Mouse (Mus musculus): ENCODE data around the gene Gm8947. TPM values are rescaled to one million over a fixed set of nuclear protein-coding genes. Genes with fewer than 3 reads are reported as not detected.
A peak's percentile ranks its signal among the peaks of the same experiment; 100 is the strongest.

Gene Gm8947
- polyA plus RNA-seq, 2 experiments: 0.92 to 1.2 TPM

- no peak overlapping the region for H3K4me3 ChIP-seq (ENCODE audit: insufficient read depth in 1 of 2, low read depth in 2 of 2, low read length in 2 of 2)
- no peak overlapping the region for H3K4me2 ChIP-seq (ENCODE audit: low read depth)
- TF ChIP-seq EP300 (IDR thresholded peaks at IDR 0.05; ENCODE audit: low read depth): no peak
- no peak for TF ChIP-seq CTCF (IDR thresholded peaks at IDR 0.05; ENCODE audit: low read depth)
- ATAC-seq (ENCODE audit: insufficient read depth) (no peak), DNase-seq (ENCODE audit: low read depth in 3 of 3, low spot score in 3 of 3) (no peak)
- peaks cover 9 to 24% of the 10 kb centered on the region in 2 experiments; a peak in 3 of 4 replicates for H3K4me1 ChIP-seq (replicated peaks; ENCODE audit: control insufficient read depth in 2 of 2, insufficient read depth in 2 of 2, low read length in 1 of 2)
- WGBS (ENCODE audit: insufficient replicate concordance): 21% methylated on average over 1 of the region's 1 CpGs
- no peaks in the 10 kb centered on the region for H3K36me3 ChIP-seq (replicated peaks; ENCODE audit: control insufficient read depth, insufficient read depth, low read depth)
- H3K9ac ChIP-seq (replicated peaks): no peak overlapping the region
- H3K27ac ChIP-seq: no peak overlapping the region
- H3K9me3 ChIP-seq (ENCODE audit: control insufficient read depth, low read length): no peaks in the 10 kb centered on the region
- H3K27me3 ChIP-seq (ENCODE audit: control insufficient read depth, insufficient read depth, low read length): no peaks in the 10 kb centered on the region
These were observed 23.8 kb downstream of the Gm8947 start for GRCm38 (mm10) chr1:151215985-151216384.

GRCm38 (mm10) chr1:151216417-151216816, 24.2 kb downstream of the Gm8947 start:
- DNase-seq (ENCODE audit: low read depth in 3 of 3, low spot score in 3 of 3) (peak in 1 of 3 experiments; percentile 11), ATAC-seq (ENCODE audit: insufficient read depth) (peak; percentile 54)
- Histone ChIP-seq H3K4me1 (replicated peaks; ENCODE audit: control insufficient read depth in 2 of 2, insufficient read depth in 2 of 2, low read length in 1 of 2) (peaks cover 9 to 23% of the 10 kb centered on the region in 2 experiments; a peak in 3 of 4 replicates), H3K27me3 (ENCODE audit: control insufficient read depth, insufficient read depth, low read length) (no peaks in the 10 kb centered on the region), H3K9ac (replicated peaks) (no peak overlapping the region), H3K4me2 (ENCODE audit: low read depth) (no peak overlapping the region), H3K9me3 (ENCODE audit: control insufficient read depth, low read length) (no peaks in the 10 kb centered on the region), H3K36me3 (replicated peaks; ENCODE audit: control insufficient read depth, insufficient read depth, low read depth) (no peaks in the 10 kb centered on the region), H3K4me3 (ENCODE audit: insufficient read depth in 1 of 2, low read depth in 2 of 2, low read length in 2 of 2) (no peak overlapping the region), H3K27ac (no peak overlapping the region)
- TF ChIP-seq CTCF (IDR thresholded peaks at IDR 0.05; ENCODE audit: low read depth) (no peak), EP300 (IDR thresholded peaks at IDR 0.05; ENCODE audit: low read depth) (no peak)
- 32% methylated on average over 3 of the region's 3 CpGs for WGBS (ENCODE audit: insufficient replicate concordance)

GRCm38 (mm10) chr1:151219045-151219444, 26.9 kb downstream of the Gm8947 start:
- 78% methylated on average over 5 of the region's 5 CpGs for WGBS (ENCODE audit: insufficient replicate concordance)
- Histone ChIP-seq H3K9ac (replicated peaks) (no peak overlapping the region), H3K27me3 (ENCODE audit: control insufficient read depth, insufficient read depth, low read length) (no peaks in the 10 kb centered on the region), H3K4me1 (replicated peaks; ENCODE audit: control insufficient read depth in 2 of 2, insufficient read depth in 2 of 2, low read length in 1 of 2) (peaks cover 4 to 19% of the 10 kb centered on the region in 2 experiments; a peak in 3 of 4 replicates), H3K36me3 (replicated peaks; ENCODE audit: control insufficient read depth, insufficient read depth, low read depth) (no peaks in the 10 kb centered on the region), H3K9me3 (ENCODE audit: control insufficient read depth, low read length) (no peaks in the 10 kb centered on the region), H3K4me2 (ENCODE audit: low read depth) (no peak overlapping the region), H3K4me3 (ENCODE audit: insufficient read depth in 1 of 2, low read depth in 2 of 2, low read length in 2 of 2) (no peak overlapping the region), H3K27ac (no peak overlapping the region)
- TF ChIP-seq EP300 (IDR thresholded peaks at IDR 0.05; ENCODE audit: low read depth): no peak
- TF ChIP-seq CTCF (IDR thresholded peaks at IDR 0.05; ENCODE audit: low read depth): no peak
- DNase-seq (ENCODE audit: low read depth in 3 of 3, low spot score in 3 of 3): no peak
- no peak for ATAC-seq (ENCODE audit: insufficient read depth)

DNA sequence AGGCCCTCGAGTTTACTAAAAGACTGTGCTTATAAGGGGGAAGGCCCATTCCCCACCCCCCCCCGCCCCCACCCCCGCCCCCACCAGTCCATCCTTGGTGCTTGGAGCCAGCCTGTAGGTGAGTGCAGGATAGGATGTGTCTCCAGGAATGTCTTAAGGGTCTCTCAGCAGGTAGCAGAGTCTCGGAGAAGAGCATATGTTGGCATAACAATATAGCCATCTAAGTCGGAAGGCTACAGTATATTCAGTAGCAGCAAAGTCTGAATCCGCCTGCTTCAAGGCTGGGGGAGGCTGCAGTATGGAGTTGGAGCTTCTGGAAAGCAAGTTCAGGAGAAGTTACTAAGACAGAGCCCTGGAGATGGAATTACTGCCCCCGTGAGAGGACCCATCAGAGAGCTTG, 27.9 kb downstream of the Gm8947 start:
- H3K4me1 ChIP-seq (replicated peaks; ENCODE audit: control insufficient read depth in 2 of 2, insufficient read depth in 2 of 2, low read length in 1 of 2): peaks cover 4 to 19% of the 10 kb centered on the region in 2 experiments; a peak in 3 of 4 replicates
- no peaks in the 10 kb centered on the region for H3K27me3 ChIP-seq (ENCODE audit: control insufficient read depth, insufficient read depth, low read length)
- 67% methylated on average over 7 of the region's 7 CpGs for WGBS (ENCODE audit: insufficient replicate concordance)
- DNase-seq (ENCODE audit: low read depth in 3 of 3, low spot score in 3 of 3) (no peak), ATAC-seq (ENCODE audit: insufficient read depth) (no peak)
- no peak overlapping the region for H3K4me3 ChIP-seq (ENCODE audit: insufficient read depth in 1 of 2, low read depth in 2 of 2, low read length in 2 of 2)
- no peaks in the 10 kb centered on the region for H3K36me3 ChIP-seq (replicated peaks; ENCODE audit: control insufficient read depth, insufficient read depth, low read depth)
- TF ChIP-seq CTCF (IDR thresholded peaks at IDR 0.05; ENCODE audit: low read depth): no peak
- no peak for TF ChIP-seq EP300 (IDR thresholded peaks at IDR 0.05; ENCODE audit: low read depth)
- no peak overlapping the region for H3K4me2 ChIP-seq (ENCODE audit: low read depth)
- H3K9ac ChIP-seq (replicated peaks): no peak overlapping the region
- H3K9me3 ChIP-seq (ENCODE audit: control insufficient read depth, low read length): no peaks in the 10 kb centered on the region
- no peak overlapping the region for H3K27ac ChIP-seq

- Histone ChIP-seq H3K4me2 (ENCODE audit: low read depth) (no peak overlapping the region), H3K4me3 (ENCODE audit: insufficient read depth in 1 of 2, low read depth in 2 of 2, low read length in 2 of 2) (no peak overlapping the region), H3K9ac (replicated peaks) (no peak overlapping the region), H3K27me3 (ENCODE audit: control insufficient read depth, insufficient read depth, low read length) (no peaks in the 10 kb centered on the region), H3K36me3 (replicated peaks; ENCODE audit: control insufficient read depth, insufficient read depth, low read depth) (no peaks in the 10 kb centered on the region), H3K27ac (no peak overlapping the region), H3K4me1 (replicated peaks; ENCODE audit: control insufficient read depth in 2 of 2, insufficient read depth in 2 of 2, low read length in 1 of 2) (0 out of 4 replicates have a peak, but pooled peaks cover 0 to 2% of the 10 kb centered on the region in 2 experiments), H3K9me3 (ENCODE audit: control insufficient read depth, low read length) (no peaks in the 10 kb centered on the region)
- whole genome bisulfite sequencing (ENCODE audit: insufficient replicate concordance): 61% methylated on average over 10 of the region's 10 CpGs
- no peak for ATAC-seq (ENCODE audit: insufficient read depth)
- DNase-seq (ENCODE audit: low read depth in 3 of 3, low spot score in 3 of 3): no peak
- TF ChIP-seq CTCF (IDR thresholded peaks at IDR 0.05; ENCODE audit: low read depth) (0 out of 2 replicates have a peak, but pooled peaks have one; percentile 12), EP300 (IDR thresholded peaks at IDR 0.05; ENCODE audit: low read depth) (no peak)
These were observed 30.5 kb downstream of the Gm8947 start for GRCm38 (mm10) chr1:151222561-151223267.
